Mouse (Mus musculus): ENCODE data around the gene Gm20388.
"Not testable (repeated sequence)": the region's sequence is repeated elsewhere in the genome, so short reads cannot be mapped to it uniquely, and the experiment has no call there.

The Gm20388 gene

GRCm38 (mm10) chr8:120325172-120325767 lies 414.6 kb downstream of the Gm20388 start:
- DNase-seq, result no peak

DNA sequence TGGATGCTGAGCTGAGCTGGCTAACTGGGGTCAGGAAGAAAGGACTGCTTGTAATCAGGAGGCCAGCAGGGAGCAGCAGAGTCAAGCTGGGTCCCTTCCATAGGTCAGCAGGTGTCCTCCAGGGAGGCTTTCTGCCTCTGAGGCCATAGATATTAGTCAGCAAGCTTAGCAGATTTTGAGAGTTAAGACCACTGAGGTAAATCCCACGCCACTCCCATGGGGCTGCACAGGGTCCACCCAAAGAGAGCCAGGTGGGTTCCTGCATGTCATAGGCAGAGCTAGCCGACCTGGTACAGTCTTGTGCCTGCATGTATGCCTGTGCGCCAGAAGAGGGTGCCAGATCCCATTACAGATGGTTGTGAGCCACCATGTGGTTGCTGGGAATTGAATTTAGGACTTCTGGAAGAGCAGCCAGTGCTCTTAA lies 416.5 kb downstream of the Gm20388 start:
- DNase-seq, result peak; percentile 69 to 76

- no peak for DNase-seq
These were observed 417.9 kb downstream of the Gm20388 start for GRCm38 (mm10) chr8:120328361-120329022.

GRCm38 (mm10) chr8:120329030-120329748 lies 418.5 kb downstream of the Gm20388 start:
- peak in 1 of 2 experiments; percentile 53 for DNase-seq

DNA sequence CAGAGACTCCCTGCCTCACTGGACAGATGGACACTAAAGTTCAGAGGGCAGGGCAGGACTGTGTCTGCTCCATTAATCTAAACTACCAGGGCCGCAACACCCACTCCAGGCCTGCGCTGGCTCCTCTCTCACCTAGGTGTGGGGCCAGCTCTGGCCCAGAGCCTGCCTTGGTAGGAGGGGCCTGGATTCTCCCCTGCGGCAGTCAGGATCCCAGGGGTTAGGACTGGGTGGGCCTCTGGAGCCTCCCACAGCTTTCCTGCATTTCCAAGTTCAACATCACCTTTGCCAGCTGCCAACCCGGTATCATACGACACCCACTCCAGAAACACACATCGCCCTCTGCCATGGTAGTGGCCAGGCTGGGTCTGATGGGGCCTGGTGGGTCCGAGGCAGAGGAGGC lies 420.4 kb downstream of the Gm20388 start:
- no peak for DNase-seq

GRCm38 (mm10) chr8:120332379-120333229 lies 422.0 kb downstream of the Gm20388 start:
- DNase-seq, result peak; percentile 50 to 74

GRCm38 (mm10) chr8:120333681-120334080 lies 423.0 kb downstream of the Gm20388 start:
- no peak for DNase-seq

DNA sequence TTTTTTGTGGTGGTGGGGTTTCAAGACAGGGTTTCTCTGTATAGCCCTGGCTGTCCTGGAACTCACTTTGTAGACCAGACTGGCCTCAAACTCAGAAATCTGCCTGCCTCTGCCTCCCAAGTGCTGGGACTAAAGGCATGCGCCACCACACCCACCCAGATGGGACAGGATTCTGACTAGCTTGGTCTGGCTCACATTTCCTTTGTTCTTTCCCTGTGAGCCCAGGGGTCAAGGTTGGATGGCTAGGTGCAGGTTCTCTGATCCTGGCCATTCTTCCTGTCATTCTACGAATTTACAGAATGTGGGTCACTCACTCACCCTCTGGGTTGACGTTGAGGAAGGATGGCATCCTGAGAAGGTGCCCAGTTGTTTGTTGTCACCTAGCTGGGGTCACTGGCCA lies 423.6 kb downstream of the Gm20388 start:
- not testable (repeated sequence) for DNase-seq

- DNase-seq, result peak in 1 of 2 experiments; percentile 52
These were observed 424.2 kb downstream of the Gm20388 start for GRCm38 (mm10) chr8:120334878-120335261.

- DNase-seq, result peak; percentile 53 to 63
These were observed 424.8 kb downstream of the Gm20388 start for GRCm38 (mm10) chr8:120335262-120336086.

DNA sequence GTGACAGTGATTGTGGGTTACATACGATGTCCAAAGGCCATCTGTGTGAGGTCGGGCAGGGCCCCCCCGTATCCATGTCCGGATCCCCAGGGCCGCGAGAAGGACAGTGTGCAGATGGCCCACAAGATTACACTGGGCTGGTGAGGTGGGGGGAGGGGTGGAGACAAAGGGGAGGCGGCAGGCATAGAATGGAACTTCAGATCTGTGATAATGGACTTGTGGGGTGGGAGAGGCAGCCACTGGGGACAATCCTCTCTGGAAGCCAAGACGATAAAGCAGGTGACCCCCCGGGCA lies 425.4 kb downstream of the Gm20388 start:
- DNase-seq, result peak; percentile 59 to 74

DNA sequence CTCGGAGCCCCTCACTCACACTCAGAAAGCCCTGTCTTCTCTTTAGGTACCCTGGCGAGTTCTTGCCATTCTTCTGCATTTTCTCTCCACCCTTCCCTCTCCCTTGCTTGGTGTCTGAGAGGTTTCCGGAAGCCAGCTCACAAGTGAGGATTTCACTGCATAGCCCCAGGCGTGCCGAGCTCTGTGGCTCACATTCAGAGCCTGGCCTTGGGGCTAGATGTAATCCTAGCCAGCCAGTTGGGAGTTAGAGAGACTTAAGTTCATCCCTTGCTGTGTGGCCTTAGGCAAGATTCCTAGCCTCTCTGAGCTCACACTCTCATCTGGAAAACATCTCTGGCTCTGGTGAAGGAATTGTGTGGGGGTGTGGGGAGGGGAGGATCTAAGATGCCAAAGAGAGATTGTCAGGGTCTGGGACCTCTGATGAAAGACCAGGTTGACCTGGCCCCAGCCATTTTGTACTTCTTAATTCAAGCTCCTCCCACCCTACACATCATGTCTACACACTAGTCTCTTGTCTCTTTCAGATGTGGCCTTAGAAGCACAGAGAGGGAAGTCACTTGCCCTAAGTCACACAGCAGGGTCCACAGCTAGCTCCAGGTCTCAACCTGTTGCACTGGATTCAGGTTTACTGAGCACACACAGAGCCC lies 426.4 kb downstream of the Gm20388 start:
- DNase-seq, result no peak

DNA sequence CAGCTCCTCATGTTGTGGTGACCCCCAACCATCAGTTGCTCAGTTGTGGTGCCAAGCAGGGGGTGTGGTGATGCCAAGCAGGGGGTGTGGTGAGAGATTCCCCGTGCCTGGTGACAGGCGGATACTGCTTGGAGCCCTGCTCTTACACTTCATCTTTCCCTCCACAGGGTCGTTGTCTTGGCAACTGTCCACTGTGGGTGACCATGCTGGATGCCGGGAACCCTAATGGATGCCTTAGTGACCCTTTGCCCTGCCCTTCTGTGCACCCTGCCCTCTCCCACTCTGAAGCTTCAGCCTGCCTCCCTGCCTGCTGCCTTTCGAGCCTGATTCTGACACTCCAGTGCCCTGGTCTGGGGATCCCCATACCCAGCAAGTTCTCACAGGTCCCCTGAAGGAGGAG lies 427.0 kb downstream of the Gm20388 start:
- DNase-seq, result no peak

GRCm38 (mm10) chr8:120338678-120339077 lies 428.0 kb downstream of the Gm20388 start:
- no peak for DNase-seq

GRCm38 (mm10) chr8:120339743-120340142 lies 429.1 kb downstream of the Gm20388 start:
- peak in 1 of 2 experiments; percentile 46 for DNase-seq

GRCm38 (mm10) chr8:120341124-120341523 lies 430.5 kb downstream of the Gm20388 start:
- no peak for DNase-seq

DNA sequence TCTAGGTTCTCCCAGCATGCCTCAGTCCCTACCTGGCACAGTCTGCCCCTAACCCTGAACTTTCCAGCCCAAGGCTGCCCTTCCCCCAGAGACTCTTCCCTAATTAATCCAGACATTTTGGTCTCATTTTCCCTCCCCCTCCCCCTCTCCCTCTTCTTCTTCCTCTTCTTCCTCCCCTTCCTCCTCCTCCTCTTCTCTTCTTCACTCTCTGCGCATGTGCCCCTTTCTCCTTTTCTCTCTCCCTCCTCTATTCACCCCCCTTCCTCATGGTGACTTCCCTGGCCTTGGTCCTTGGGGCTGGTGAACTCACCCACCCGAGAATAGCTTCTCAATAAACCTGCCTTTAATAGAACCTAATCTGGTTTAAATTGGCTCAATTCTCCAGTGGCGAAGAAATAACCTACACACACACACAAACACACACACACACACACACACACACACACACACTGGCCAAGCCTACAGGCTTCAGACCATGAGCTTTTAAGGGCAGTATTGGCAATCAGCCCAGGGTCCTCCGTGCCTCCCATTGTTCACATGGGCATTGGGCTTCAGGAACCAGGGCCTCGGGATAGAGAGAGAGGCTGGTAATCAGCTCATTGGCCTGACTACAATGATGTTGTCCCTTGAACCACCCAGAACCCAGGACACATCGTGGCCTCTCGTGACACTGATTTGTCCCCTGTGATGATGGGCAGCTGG lies 432.4 kb downstream of the Gm20388 start:
- DNase-seq, result no peak

GRCm38 (mm10) chr8:120343582-120343981 lies 432.9 kb downstream of the Gm20388 start:
- no peak for DNase-seq

DNA sequence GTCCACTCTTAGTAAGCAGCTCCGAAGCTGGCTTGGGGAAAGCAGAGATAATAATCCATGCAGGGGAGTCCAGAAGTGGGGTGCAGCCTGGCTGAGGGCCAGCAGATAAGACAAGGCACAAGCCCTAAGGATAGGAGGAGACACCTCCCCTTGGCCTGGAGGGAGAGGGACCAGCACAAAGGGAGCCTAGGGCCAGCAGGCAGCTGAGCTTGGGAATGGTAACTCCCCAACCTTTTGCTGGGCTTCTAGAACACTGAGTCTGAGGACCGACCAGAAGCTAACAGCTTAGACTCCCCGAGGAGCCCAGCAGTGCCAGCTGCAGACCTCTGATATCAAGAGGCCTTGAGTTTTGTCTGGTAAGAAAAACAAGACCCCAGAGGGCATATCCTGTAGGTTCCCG lies 433.5 kb downstream of the Gm20388 start:
- no peak for DNase-seq

- no peak for DNase-seq
These were observed 433.9 kb downstream of the Gm20388 start for GRCm38 (mm10) chr8:120344583-120344982.

- DNase-seq, result no peak
These were observed 437.2 kb downstream of the Gm20388 start for GRCm38 (mm10) chr8:120347734-120348341.
